Mouse (Mus musculus) lung, adult 2 months (tissue): ENCODE measurements around the gene Ptpn11. TPM values are rescaled to one million over a fixed set of nuclear protein-coding genes. Genes with fewer than 3 reads are reported as not detected.

Source experiments
- DNase-seq: peaks from one replicate; pipeline ENCODE4 v3.0.0; 2022
- H3K4me1 ChIP-seq: fragments of 200-500 bp; 2 replicates; pipeline ENCODE4 v1.6.1; 2011; ENCODE audit warnings: low read length; ENCODE audit not compliant: control insufficient read depth, insufficient read depth
- H3K4me3 ChIP-seq: fragments of 200-500 bp; replicated peaks from 2 replicates; pipeline ENCODE3; 2011; ENCODE audit warnings: low read depth, mild to moderate bottlenecking, control low read depth, low read length; ENCODE audit errors: extremely low read depth
- CTCF ChIP-seq: fragments of 200-500 bp; IDR thresholded peaks from 2 replicates; pipeline ENCODE4 v1.5.1; 2011; ENCODE audit warnings: mild to moderate bottlenecking, low read length, control low read depth; ENCODE audit not compliant: insufficient read depth
- POLR2A ChIP-seq: fragments of 200-500 bp; IDR thresholded peaks from 2 replicates; pipeline ENCODE4 v1.6.1; 2011; ENCODE audit warnings: low read depth, mild to moderate bottlenecking, control low read depth, low read length, borderline replicate concordance; ENCODE audit errors: extremely low read depth
- whole genome bisulfite sequencing: fragments of 180-500 bp; shearing (Covaris S2); methylation state at CpG from one replicate; pipeline ENCODE4 v1.1.7; 2018; 5-methylcytosine and 5-hydroxymethylcytosine counted together
- polyA plus RNA-seq: library from polyadenylated mRNA; depleted of rRNA; stranded (reverse); fragments of >200 nt; gene quantifications from 2 replicates; pipeline ENCODE4 v1.2.3, GENCODE M21; 2012

Gene Ptpn11
- polyA plus RNA-seq, 1 experiment: 44.4 TPM

GRCm38 (mm10) chr5:121162285-121162684, 28.9 kb downstream of the Ptpn11 start:
- no peak for DNase-seq
- Histone ChIP-seq H3K4me3 (no peak overlapping the region), H3K4me1 (no peaks in the 10 kb centered on the region)
- WGBS: 87% methylated on average over 5 of the region's 5 CpGs
- TF ChIP-seq POLR2A (no peak), CTCF (no peak)

- no peaks in the 10 kb centered on the region for H3K4me1 ChIP-seq
- no peak for DNase-seq
- WGBS: 86% methylated on average over 7 of the region's 7 CpGs
- TF ChIP-seq POLR2A (no peak), CTCF (no peak)
- no peak overlapping the region for H3K4me3 ChIP-seq
These were observed 32.2 kb downstream of the Ptpn11 start for GRCm38 (mm10) chr5:121158966-121159365.

DNA sequence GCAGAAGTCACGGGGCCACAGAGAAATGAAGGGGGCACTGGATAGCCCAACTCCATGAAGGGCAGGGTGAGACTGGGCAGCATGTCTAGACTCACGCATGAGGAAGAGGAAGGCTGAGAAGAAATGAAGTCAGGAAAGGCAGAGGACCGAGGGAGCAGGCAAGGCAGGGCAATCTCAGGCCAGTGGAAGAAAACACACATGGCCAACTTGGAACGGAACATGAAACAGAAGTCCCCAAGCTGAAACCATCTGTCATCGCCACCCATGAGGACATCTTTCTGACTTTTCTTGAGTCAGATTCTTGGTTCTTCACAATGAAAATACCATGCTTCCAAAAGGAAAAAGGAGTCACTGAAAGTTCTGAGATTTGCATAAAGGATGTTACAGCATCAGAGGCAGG, 33.7 kb downstream of the Ptpn11 start:
- no peaks in the 10 kb centered on the region for H3K4me1 ChIP-seq
- TF ChIP-seq CTCF: no peak
- TF ChIP-seq POLR2A: no peak
- WGBS: 77% methylated on average over 5 of the region's 5 CpGs
- DNase-seq: no peak
- no peak overlapping the region for H3K4me3 ChIP-seq

DNA sequence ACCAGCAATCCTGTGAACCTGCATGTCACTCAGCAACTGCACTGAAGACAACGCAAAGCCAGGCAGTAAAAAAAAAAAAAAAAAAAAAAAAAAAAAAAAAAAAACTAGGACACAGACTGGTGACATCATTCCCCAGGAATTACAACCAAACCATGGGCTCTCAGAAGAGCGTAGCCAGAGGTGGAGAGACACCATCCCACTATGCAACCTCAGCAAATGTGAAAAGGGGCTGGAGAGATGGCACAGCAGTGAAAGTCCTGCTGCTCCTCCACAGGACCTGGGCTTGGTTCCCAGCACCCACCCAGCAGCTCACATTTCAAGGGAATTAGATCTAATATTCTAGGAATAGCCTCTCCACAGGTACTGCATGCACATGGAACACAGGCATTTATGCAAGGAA, 34.2 kb downstream of the Ptpn11 start:
- no peak for TF ChIP-seq CTCF
- no peak for TF ChIP-seq POLR2A
- H3K4me1 ChIP-seq: no peaks in the 10 kb centered on the region
- no peak for DNase-seq
- 30% methylated on average over 2 of the region's 2 CpGs for WGBS
- H3K4me3 ChIP-seq: no peak overlapping the region

GRCm38 (mm10) chr5:121156121-121156520, 35.1 kb downstream of the Ptpn11 start:
- no peaks in the 10 kb centered on the region for H3K4me1 ChIP-seq
- TF ChIP-seq POLR2A (no peak), CTCF (no peak)
- DNase-seq: no peak
- WGBS: 91% methylated on average over 4 of the region's 4 CpGs
- H3K4me3 ChIP-seq: no peak overlapping the region

- 85% methylated on average over 4 of the region's 4 CpGs for WGBS
- no peak for TF ChIP-seq CTCF
- Histone ChIP-seq H3K4me3 (no peak overlapping the region), H3K4me1 (no peaks in the 10 kb centered on the region)
- DNase-seq: no peak
These were observed 40.5 kb downstream of the Ptpn11 start for GRCm38 (mm10) chr5:121150684-121151083.

- no peaks in the 10 kb centered on the region for H3K4me1 ChIP-seq
- DNase-seq: no peak
- no peak overlapping the region for H3K4me3 ChIP-seq
- WGBS: 45% methylated on average over 1 of the region's 1 CpGs
- TF ChIP-seq POLR2A: no peak
- no peak for TF ChIP-seq CTCF
These were observed 42.0 kb downstream of the Ptpn11 start for GRCm38 (mm10) chr5:121149246-121149645.

GRCm38 (mm10) chr5:121146275-121146674, 44.9 kb downstream of the Ptpn11 start:
- Histone ChIP-seq H3K4me1 (no peaks in the 10 kb centered on the region), H3K4me3 (no peak overlapping the region)
- TF ChIP-seq POLR2A (no peak), CTCF (no peak)
- DNase-seq: no peak
- 91% methylated on average over 5 of the region's 5 CpGs for WGBS

DNA sequence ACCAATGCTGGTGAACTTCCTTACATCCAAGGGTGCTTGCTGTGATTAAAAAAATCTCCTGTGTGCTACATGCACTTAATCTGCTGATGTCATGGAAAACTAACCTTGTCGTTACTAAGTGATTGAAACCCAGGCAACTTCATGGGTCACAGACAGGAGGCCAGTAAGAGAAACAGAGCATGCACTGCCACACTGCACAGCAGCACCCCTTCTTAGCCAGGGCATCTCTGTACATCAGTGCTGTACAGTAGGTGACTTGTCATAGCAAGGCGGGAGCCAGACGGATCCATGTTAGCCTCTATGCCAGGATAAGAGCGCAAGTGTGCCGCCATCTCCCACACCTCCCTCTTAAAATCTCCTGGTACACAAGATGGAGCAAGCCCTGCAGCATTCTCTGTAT, 45.6 kb downstream of the Ptpn11 start:
- TF ChIP-seq POLR2A (no peak), CTCF (no peak)
- 81% methylated on average over 5 of the region's 5 CpGs for WGBS
- no peak overlapping the region for H3K4me3 ChIP-seq
- no peaks in the 10 kb centered on the region for H3K4me1 ChIP-seq
- no peak for DNase-seq

GRCm38 (mm10) chr5:121144441-121145238, 46.6 kb downstream of the Ptpn11 start:
- Histone ChIP-seq H3K4me1 (no peaks in the 10 kb centered on the region), H3K4me3 (no peak overlapping the region)
- TF ChIP-seq CTCF (no peak), POLR2A (no peak)
- DNase-seq: no peak
- WGBS: 68% methylated on average over 13 of the region's 13 CpGs
